Mouse (Mus musculus) urinary bladder, adult 2 months (tissue): ENCODE measurements around the gene Ptpru. TPM values are rescaled to one million over a fixed set of nuclear protein-coding genes. Genes with fewer than 3 reads are reported as not detected.

Source experiments
- polyA plus RNA-seq: library from polyadenylated mRNA; depleted of rRNA; stranded (reverse); fragments of >200 nt; gene quantifications from 2 replicates; pipeline ENCODE4 v1.2.3, GENCODE M21; 2012; rRNA removed

The Ptpru gene
- polyA plus RNA-seq, 1 experiment: 73.3 TPM

Other genes starting within 250 kb of the Ptpru start
- gene Mecr, start 5.2 kb upstream of the Ptpru start, polyA plus RNA-seq: 33.9 and 39.6 TPM in 2 replicates
- gene Srsf4, start 35.3 kb upstream of the Ptpru start, polyA plus RNA-seq: 48.1 and 60.6 TPM in 2 replicates
- gene Tmem200b, start 83.5 kb upstream of the Ptpru start, polyA plus RNA-seq: 45.2 and 52.6 TPM in 2 replicates
- 0.32 and 0.39 TPM in 2 replicates for gene Gm10300, start 236.4 kb upstream of the Ptpru start, polyA plus RNA-seq
- gene Epb41, start 237.0 kb upstream of the Ptpru start, polyA plus RNA-seq: 61.2 and 66.1 TPM in 2 replicates